Mouse (Mus musculus): ENCODE data around the gene 0610009B22Rik. TPM values are rescaled to one million over a fixed set of nuclear protein-coding genes. Genes with fewer than 3 reads are reported as not detected.

Gene 0610009B22Rik
- 4.5 TPM for total RNA-seq (2023)

DNA sequence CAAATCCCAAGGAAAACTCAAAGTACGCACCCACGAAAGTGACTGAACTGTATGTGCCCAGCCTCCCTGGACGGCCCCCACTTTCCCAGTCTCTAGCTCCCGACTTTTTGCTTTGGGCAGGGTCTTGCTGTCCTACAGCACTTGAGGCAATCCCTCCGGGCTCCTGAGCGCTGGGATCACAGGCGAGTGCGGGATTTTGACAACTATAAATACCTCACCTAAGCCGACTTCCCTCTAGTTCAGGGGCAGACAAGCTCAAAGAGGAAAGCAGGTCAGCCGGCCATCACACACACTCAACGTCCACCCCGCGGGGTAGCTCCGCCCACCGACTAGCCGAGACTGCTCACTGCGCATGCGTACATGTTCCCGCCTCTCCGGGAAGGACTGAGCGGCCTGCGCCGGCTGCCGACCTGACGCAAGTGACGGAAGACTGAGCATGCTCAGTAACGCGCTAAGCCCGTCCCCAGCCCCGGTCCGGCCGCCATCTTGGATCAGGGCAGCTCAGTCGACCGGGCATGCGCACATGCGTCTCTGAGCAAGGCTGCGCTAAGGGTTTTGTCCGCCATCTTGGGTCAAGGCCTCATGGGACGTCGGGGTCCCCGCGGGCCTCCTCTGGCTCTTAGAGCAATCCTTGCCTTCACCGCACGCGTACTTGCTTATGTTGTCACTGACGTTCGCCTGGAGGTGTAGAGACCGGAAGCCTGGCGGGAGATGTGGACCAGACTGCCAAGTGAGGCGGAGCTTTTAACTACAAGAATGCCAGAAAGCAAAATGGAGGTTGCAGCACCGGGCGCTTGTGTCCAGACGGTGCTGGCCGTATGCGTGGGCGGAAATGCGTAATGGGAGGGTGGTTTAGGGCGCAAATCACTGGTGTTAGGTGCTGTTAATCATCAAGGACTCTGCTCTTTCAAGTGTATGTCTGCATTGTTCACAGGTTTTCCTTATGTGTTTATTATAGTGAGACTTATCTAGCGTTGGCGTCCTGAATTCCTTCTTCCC is at the start of gene 0610009B22Rik:
Gene 0610009B22Rik (minus strand): TSS at position 545 of the 999 bp plus-strand sequence.

GRCm38 (mm10) chr11:51650691-51651515 is 37.8 kb downstream of the 0610009B22Rik start, which contains the start of the genes N4bp3 and D930048N14Rik:
Gene N4bp3 (minus strand): TSS chr11:51650842.
Gene D930048N14Rik (plus strand): TSS chr11:51650954.

GRCm38 (mm10) chr11:51635525-51636322 is 53.0 kb downstream of the 0610009B22Rik start, which contains the start of gene Rmnd5b:
Gene Rmnd5b (minus strand): TSS chr11:51635896.

Other genes with a start within 250 kb of the 0610009B22Rik start
- gene Phykpl, start 104.1 kb downstream of the 0610009B22Rik start, total RNA-seq (2023), result 10.3 TPM
- 209 TPM for gene Hnrnpab, start 82.0 kb downstream of the 0610009B22Rik start, total RNA-seq (2023)
- 42.6 TPM for gene Nhp2, start 69.1 kb downstream of the 0610009B22Rik start, total RNA-seq (2023)
- gene Rmnd5b, start 53.0 kb downstream of the 0610009B22Rik start, total RNA-seq (2023), result 81.8 TPM
- 11.4 TPM for gene N4bp3, start 38.0 kb downstream of the 0610009B22Rik start, total RNA-seq (2023)
- 1.9 TPM for gene D930048N14Rik, start 37.9 kb downstream of the 0610009B22Rik start, total RNA-seq (2023)
- 45.2 TPM for gene Sec24a, start 74.8 kb upstream of the 0610009B22Rik start, total RNA-seq (2023)
- gene Sar1b, start 74.8 kb upstream of the 0610009B22Rik start, total RNA-seq (2023), result 24.4 TPM
- gene Jade2, start 168.8 kb upstream of the 0610009B22Rik start, total RNA-seq (2023), result 67.8 TPM